Mouse (Mus musculus): Measurements from ENCODE around the gene Tjp2.

- TF ChIP-seq PAX5 (IDR thresholded peaks at IDR 0.05; ENCODE audit: low read length), result no peak
- peak; percentile 68 to 91 for TF ChIP-seq CTCF (conservative IDR thresholded peaks at IDR 0.05 in 1 of 2, IDR thresholded peaks at IDR 0.05 in 1 of 2; ENCODE audit: low read depth in 2 of 2, low read length in 2 of 2)
- no peak for TF ChIP-seq HCFC1 (IDR thresholded peaks at IDR 0.05; ENCODE audit: low read depth, low read length)
- TF ChIP-seq GABPA (IDR thresholded peaks at IDR 0.05; ENCODE audit: insufficient replicate concordance, low read depth, low read length), result no peak
- TF ChIP-seq POLR2A (IDR thresholded peaks at IDR 0.05; ENCODE audit: low read depth, low read length), result no peak
- TF ChIP-seq NELFE (IDR thresholded peaks at IDR 0.05; ENCODE audit: low read depth, low read length), result no peak
- no peak for TF ChIP-seq POLR2AphosphoS2 (IDR thresholded peaks at IDR 0.05; ENCODE audit: low read depth, low read length)
- TF ChIP-seq ZMIZ1 (IDR thresholded peaks at IDR 0.05; ENCODE audit: low read depth, low read length), result no peak
- TF ChIP-seq USF2 (conservative IDR thresholded peaks at IDR 0.05; ENCODE audit: low read depth, low read length), result no peak; the same call in 1 of the 2 replicates
- no peak for TF ChIP-seq TBP (conservative IDR thresholded peaks at IDR 0.05; ENCODE audit: low read depth, low read length)
- TF ChIP-seq ZKSCAN1 (IDR thresholded peaks at IDR 0.05; ENCODE audit: borderline replicate concordance, low read depth, low read length), result no peak
Observed at GRCm38 (mm10) chr19:24271746-24272426, 47.1 kb upstream of the Tjp2 start.
